Mouse (Mus musculus): ENCODE measurements at regions not wholly inside any gene's neighbourhood (a gene's known extent, or its start where the extent isn't known, plus 50 kb on each side); places are given as distances from the start of the nearest gene placed in this dataset.

DNA sequence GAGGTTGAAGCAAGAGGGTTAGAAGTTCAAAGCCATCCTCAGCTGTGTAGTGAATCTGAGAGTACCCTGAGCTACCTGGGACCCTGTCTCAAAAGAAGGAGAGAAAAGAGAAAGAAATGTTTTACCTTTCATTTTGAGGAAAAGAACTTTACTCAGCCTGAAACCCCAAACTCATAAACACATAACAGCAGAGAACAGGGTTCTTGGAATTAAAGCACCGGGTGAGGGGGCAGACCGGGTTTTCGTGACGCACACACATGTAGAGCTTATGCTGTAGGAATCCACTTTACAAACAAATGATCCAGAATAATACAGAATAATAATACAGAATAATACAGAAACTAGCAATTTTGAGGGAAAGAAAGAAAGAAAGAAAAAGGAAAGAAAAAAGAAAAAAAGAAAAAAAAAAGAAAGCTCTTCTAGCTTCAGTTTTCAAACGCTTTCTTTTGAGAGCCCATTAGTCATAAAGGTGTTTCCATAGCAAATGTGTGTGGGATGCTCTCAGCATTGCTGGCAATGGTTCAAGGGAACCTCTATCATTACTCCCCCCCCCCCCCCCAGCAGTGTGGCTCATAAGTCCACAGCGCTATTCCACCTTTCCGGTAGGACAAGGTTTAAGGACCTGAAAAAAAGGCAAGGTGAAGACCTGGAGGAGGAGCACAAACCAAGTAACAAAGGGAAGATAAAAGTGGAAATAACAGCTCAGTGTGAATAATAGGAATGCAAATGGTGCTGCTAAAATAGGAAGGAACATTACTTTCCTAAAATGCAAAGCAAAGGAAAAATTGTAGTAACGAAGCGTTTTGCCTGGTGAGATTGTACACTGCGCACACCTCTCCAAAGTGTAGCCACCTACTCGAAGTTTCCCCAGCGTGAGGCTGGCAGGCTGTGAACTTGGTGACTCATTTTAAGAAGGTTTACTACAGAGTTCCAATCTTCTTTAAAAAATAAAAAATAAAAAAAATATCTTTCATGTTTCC lies 110.3 kb downstream of the Btg1 start:
- no peak for TF ChIP-seq CTCF (IDR thresholded peaks at IDR 0.05; ENCODE audit: low read depth, low read length)
- TF ChIP-seq POLR2A (IDR thresholded peaks at IDR 0.05; ENCODE audit: extremely low read depth, insufficient read depth, low read length) = no peak

All from liver, adult 2 months (tissue).